Mouse (Mus musculus): ENCODE measurements around the gene Tmem233. TPM values are rescaled to one million over a fixed set of nuclear protein-coding genes. Genes with fewer than 3 reads are reported as not detected.

Tmem233 gene
- not detected for total RNA-seq (2021)

- peak; percentile 3 to 6 for DNase-seq
- intact Hi-C loops (cut with DNase I), result no loop called here
These were observed at the start of gene Tmem233 for GRCm38 (mm10) chr5:116083081-116083480. TSS of gene Tmem233 (minus strand) at chr5:116083244.

GRCm38 (mm10) chr5:116123344-116123743, 40.3 kb upstream of the Tmem233 start:
- intact Hi-C loops (cut with DNase I), result loop anchor here (1.0 to 10.0 kb wide), 6 partner anchors 89 to 971 kb away; partner anchors contain the start of gene Srrm4
- DNase-seq, result peak; percentile 72 to 86

GRCm38 (mm10) chr5:116116567-116116966, 33.5 kb upstream of the Tmem233 start:
- intact Hi-C loops (cut with DNase I), result no loop called here
- DNase-seq, result peak in 1 of 2 experiments; percentile 34

GRCm38 (mm10) chr5:116116110-116116509, 33.1 kb upstream of the Tmem233 start:
- DNase-seq, result no peak
- intact Hi-C loops (cut with DNase I), result no loop called here

GRCm38 (mm10) chr5:116115071-116115834, 32.2 kb upstream of the Tmem233 start:
- no peak for DNase-seq
- intact Hi-C loops (cut with DNase I), result no loop called here

GRCm38 (mm10) chr5:116108651-116109050, 25.6 kb upstream of the Tmem233 start:
- no peak for DNase-seq
- intact Hi-C loops (cut with DNase I), result no loop called here

- intact Hi-C loops (cut with DNase I), result no loop called here
- DNase-seq, result no peak
These were observed 1.2 kb upstream of the Tmem233 start for GRCm38 (mm10) chr5:116084231-116084630.

- no peak for DNase-seq
- intact Hi-C loops (cut with DNase I), result no loop called here
These were observed 673 bp downstream of the Tmem233 start for GRCm38 (mm10) chr5:116082241-116082900.

GRCm38 (mm10) chr5:116081616-116082015, 1.4 kb downstream of the Tmem233 start:
- no peak for DNase-seq
- intact Hi-C loops (cut with DNase I), result no loop called here

- intact Hi-C loops (cut with DNase I), result no loop called here
- no peak for DNase-seq
These were observed 2.3 kb downstream of the Tmem233 start for GRCm38 (mm10) chr5:116080736-116081135.

- intact Hi-C loops (cut with DNase I), result no loop called here
- no peak for DNase-seq
These were observed 13.4 kb downstream of the Tmem233 start for GRCm38 (mm10) chr5:116069618-116070017.

GRCm38 (mm10) chr5:116052826-116053225, 30.2 kb downstream of the Tmem233 start:
- intact Hi-C loops (cut with DNase I), result no loop called here
- DNase-seq, result no peak

- DNase-seq, result no peak
- intact Hi-C loops (cut with DNase I), result no loop called here
These were observed 30.9 kb downstream of the Tmem233 start for GRCm38 (mm10) chr5:116052171-116052570.

GRCm38 (mm10) chr5:116049821-116050220, 33.2 kb downstream of the Tmem233 start:
- DNase-seq, result no peak
- intact Hi-C loops (cut with DNase I), result no loop called here

- no peak for DNase-seq
- intact Hi-C loops (cut with DNase I), result no loop called here
These were observed 34.7 kb downstream of the Tmem233 start for GRCm38 (mm10) chr5:116048321-116048720.

GRCm38 (mm10) chr5:116046246-116046645, 36.8 kb downstream of the Tmem233 start:
- no peak for DNase-seq
- intact Hi-C loops (cut with DNase I), result no loop called here

- intact Hi-C loops (cut with DNase I), result no loop called here
- DNase-seq, result no peak
These were observed 37.5 kb downstream of the Tmem233 start for GRCm38 (mm10) chr5:116045581-116045980.

GRCm38 (mm10) chr5:116042241-116042640, 40.8 kb downstream of the Tmem233 start:
- DNase-seq, result no peak
- intact Hi-C loops (cut with DNase I), result no loop called here

GRCm38 (mm10) chr5:116039706-116040105, 43.3 kb downstream of the Tmem233 start:
- DNase-seq, result no peak
- intact Hi-C loops (cut with DNase I), result loop anchor here (10.0 kb wide), 1 partner anchor 435 kb away; no protein-coding TSS in a partner anchor

- DNase-seq, result no peak
- intact Hi-C loops (cut with DNase I), result loop anchor here (10.0 kb wide), 1 partner anchor 437 kb away; no protein-coding TSS in a partner anchor
These were observed 45.3 kb downstream of the Tmem233 start for GRCm38 (mm10) chr5:116037731-116038130.

GRCm38 (mm10) chr5:116036465-116036864, 46.6 kb downstream of the Tmem233 start:
- no peak for DNase-seq
- intact Hi-C loops (cut with DNase I), result loop anchor here (10.0 kb wide), 1 partner anchor 438 kb away; no protein-coding TSS in a partner anchor

GRCm38 (mm10) chr5:116031190-116031577, 51.9 kb downstream of the Tmem233 start:
- intact Hi-C loops (cut with DNase I), result loop anchor here (2.0 to 10.0 kb wide), 3 partner anchors 92 to 444 kb away; no protein-coding TSS in a partner anchor
- peak; percentile 71 to 80 for DNase-seq
